Mouse (Mus musculus) kidney, adult 18-20 months (tissue): ENCODE measurements at regions not wholly inside any gene's neighbourhood (a gene's known extent, or its start where the extent isn't known, plus 50 kb on each side); places are given as distances from the start of the nearest gene placed in this dataset.

Experiments
- DNase-seq: peaks from one replicate; pipeline ENCODE4 v3.0.0; 2021

DNA sequence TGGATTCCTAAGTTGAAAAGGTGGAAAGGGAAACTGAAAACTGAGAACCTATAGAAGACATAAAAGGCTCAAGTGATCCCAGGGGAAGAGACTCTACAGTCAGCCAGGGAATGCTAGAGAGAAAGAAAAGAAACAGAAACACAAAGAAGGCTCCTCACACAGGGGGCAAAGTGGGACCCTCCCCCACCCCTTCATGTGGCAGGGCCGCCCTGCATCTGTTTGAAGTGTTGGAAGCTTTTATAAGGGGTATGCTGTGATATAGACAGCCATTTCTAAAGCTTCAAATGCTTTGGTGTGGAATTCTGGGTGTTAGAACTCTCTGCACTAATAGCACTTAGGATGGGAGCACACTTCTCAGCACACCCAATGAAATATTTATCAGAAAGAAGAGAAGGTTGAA lies 276.7 kb upstream of the Cdh5 start:
- no peak for DNase-seq

- peak; percentile 46 for DNase-seq
Measured at GRCm38 (mm10) chr8:103825289-103825688, 276.1 kb upstream of the Cdh5 start.

- no peak for DNase-seq
Measured at GRCm38 (mm10) chr8:103830416-103830815, 271.0 kb upstream of the Cdh5 start.

DNA sequence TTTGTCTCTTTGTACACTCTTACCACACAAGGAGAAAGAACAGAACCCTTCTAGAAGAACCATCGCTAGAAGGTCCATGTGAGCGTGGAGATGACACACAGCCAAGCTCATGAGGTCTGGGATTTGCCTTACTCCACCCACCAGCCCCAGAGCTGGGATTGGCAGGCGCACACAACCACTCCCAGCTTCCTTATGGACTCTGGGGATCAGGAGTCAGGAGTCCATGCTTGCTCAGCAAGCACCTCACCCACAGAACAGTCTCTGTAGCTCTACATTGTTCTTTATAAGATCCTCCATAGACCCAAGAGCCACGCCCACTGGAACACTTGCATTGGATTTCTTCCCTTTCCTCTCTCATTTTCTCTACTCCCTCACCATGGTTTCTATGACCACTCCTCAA lies 261.4 kb upstream of the Cdh5 start:
- no peak for DNase-seq

GRCm38 (mm10) chr8:103845964-103846363 lies 255.5 kb upstream of the Cdh5 start:
- DNase-seq: no peak

DNA sequence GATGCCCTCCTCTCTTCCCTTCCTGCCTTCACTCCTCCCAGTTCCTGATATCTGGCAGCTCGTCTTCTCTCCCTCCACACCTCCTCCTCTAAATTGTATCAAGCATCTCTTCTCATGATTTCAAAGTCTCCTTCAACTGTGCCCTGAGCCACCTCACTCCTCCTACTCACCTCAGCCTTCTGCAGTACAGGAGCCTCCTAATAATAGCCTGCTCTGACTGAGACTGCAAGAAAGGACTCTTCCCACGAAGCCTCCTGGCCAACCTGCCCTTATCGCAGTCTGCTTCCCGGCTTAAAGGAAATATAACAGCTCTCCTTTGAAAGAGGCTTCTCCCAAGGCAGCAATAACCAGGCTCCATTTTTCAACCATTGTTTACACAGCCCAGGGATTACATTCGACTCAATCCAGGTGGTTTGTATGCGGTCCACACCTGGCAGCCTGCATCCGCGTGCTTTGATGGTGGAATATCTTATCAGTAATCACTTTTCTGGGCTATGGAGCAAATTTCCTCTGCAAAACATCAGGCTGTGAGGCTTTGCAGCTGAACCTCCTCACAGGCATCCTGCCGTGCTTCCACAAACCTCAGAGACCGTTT lies 254.9 kb upstream of the Cdh5 start:
- DNase-seq: no peak

DNA sequence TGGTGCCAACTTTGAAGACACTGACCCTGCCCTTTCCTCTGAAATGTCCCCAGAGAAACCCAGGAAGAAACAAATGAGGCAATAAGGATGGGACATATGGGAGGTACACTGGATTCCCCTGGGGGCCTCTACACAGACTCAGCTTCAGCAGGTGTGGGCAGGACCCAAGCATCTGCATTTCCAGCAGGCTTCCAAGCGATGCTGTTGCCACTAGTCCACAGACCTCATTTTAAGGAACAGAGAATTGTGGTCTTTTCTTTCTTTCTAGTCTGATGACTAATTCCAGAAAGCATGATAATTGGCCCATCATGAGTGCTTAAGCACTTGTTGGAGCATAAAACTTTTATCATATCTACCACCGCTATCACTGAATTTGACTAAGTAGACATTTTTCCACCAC lies 251.6 kb upstream of the Cdh5 start:
- no peak for DNase-seq

DNA sequence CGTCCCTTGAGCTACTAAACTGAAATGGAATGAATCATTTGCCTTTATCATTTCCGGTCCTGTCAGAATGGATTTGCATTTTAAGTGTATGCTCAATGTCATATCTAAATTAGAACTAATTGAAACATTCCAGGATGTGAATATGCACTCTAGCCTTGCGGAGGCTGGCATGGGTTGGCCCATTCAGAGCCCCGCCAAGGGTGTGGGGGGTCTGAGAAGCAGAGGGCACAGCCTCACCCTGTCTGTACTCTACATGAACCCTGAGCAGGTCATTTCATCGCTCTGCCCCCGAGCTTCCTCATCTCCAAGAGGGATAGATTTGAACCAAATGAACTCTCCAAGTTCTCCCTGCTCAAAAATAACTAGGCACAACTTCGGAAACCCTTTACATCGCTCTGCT lies 250.1 kb upstream of the Cdh5 start:
- DNase-seq: no peak

GRCm38 (mm10) chr8:103853048-103853447 lies 248.4 kb upstream of the Cdh5 start:
- DNase-seq: no peak

DNA sequence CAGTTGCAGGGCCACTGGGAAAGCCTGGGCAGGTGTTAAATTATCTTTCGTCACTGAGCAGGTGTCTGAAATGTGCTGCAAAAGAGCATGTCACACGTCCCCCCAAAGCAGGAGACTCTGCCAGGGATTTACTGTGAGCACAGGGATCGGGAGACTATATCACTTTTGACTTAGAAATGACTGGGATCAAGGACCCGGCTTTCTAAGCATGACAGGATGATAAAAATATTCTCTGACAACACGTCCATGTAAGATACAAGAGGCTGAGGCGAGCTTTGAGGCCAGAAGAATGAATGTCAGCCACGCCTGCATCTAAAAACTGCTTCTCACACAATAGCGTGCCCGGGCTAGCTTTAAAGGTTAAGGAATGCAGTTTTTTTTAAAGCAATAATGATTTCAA lies 246.1 kb upstream of the Cdh5 start:
- DNase-seq: no peak

- DNase-seq: no peak
Measured at GRCm38 (mm10) chr8:103859130-103859529, 242.3 kb upstream of the Cdh5 start.

GRCm38 (mm10) chr8:103873598-103874502 lies 227.6 kb upstream of the Cdh5 start:
- peak; percentile 5 for DNase-seq

DNA sequence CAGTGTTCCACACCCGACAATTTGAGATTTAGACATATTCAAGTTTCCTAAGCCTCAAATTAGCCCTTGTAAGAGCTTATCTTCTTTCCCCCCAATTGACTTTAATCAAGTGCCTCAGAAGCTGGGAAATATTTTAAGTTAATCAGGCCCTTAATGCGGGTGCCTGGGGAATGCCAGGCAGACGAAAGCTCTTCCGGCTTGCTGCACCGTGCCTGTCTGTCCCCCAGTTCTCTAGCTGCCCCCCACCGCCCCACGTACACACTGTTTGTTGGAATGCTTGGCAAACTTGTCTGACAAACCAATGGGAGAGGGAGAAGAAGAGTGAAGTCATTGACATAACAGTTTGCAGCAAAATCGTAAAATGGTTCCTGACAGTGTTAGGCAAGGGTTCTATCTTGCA lies 226.9 kb upstream of the Cdh5 start:
- no peak for DNase-seq

GRCm38 (mm10) chr8:103879505-103879904 lies 221.9 kb upstream of the Cdh5 start:
- no peak for DNase-seq

DNA sequence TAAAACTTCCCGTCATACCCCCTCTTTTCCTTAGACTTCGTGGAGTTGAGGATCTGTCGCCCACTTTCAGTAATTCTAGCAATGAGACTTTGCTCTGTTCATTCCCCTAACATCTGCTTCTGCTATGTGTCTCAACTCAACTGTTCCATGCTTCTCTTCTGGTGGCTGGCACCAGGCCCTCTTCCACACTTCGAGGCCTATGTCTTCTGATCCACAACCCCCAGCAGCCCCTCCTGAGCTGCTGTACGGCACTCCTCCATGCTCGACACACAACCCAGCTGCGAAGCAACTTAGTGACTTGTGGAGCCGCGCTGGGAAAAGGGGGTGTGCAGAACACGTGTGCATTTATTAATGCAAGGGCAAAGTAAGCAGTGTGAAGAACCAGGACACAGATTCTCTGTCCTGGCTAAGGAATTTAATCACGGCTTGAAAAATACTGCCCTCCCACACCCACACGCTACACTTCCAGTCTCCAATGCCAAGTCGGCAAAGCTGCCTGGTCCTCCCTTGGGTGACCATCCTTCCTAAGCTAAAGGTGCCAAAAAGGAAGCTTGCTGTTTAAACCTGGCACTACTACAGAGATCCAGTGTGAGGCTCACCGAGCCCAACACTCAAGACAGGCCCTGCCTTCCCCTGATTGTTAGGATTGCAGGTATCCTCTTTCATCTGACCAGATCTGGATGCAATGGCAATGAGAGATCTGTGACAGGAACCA lies 220.8 kb upstream of the Cdh5 start:
- DNase-seq: no peak

- no peak for DNase-seq
Measured at GRCm38 (mm10) chr8:103881146-103881486, 220.3 kb upstream of the Cdh5 start.

GRCm38 (mm10) chr8:103884873-103885780 lies 216.3 kb upstream of the Cdh5 start:
- no peak for DNase-seq

DNA sequence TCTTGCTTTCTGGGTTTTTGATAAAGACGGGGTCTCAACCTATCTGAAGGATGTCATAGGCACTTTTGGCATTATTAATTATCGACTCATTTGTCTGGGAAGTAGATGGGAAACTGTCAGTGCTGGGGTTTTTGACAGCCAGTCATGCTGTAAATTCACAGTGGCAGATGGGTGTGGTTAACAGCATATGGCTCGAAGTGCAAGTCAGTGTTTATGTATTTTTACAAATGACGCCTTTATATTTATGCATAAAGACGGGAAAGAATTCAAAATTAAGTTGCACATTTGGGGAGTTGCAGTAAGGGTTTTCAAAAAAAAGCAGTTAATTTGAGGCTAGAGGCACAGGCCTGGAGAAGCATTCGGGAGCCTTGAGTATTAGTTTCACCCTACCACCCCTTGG lies 206.8 kb upstream of the Cdh5 start:
- no peak for DNase-seq

- DNase-seq: no peak
Measured at GRCm38 (mm10) chr8:103895132-103895531, 206.3 kb upstream of the Cdh5 start.

GRCm38 (mm10) chr8:103897463-103897862 lies 204.0 kb upstream of the Cdh5 start:
- no peak for DNase-seq

- no peak for DNase-seq
Measured at GRCm38 (mm10) chr8:103902516-103902915, 198.9 kb upstream of the Cdh5 start.

GRCm38 (mm10) chr8:103903635-103904034 lies 197.8 kb upstream of the Cdh5 start:
- DNase-seq: no peak

GRCm38 (mm10) chr8:103907662-103908061 lies 193.8 kb upstream of the Cdh5 start:
- no peak for DNase-seq
